Mouse (Mus musculus) heart, embryonic 14.5 days (tissue): ENCODE measurements at regions not wholly inside any gene's neighbourhood (a gene's known extent, or its start where the extent isn't known, plus 50 kb on each side); places are given as distances from the start of the nearest gene placed in this dataset.
"Not testable (repeated sequence)": the region's sequence is repeated elsewhere in the genome, so short reads cannot be mapped to it uniquely, and the experiment has no call there.

ENCODE experiments used
- ATAC-seq: fragments of 200-750 bp; cut with Nextera tagmentation; 2 replicates; pipeline ENCODE4 v1.8.0; 2017; ENCODE audit warnings: low read depth, moderate TSS enrichment; ENCODE audit not compliant: insufficient number of reproducible peaks, insufficient read depth, low FRiP score
- H3K27ac ChIP-seq, 2 experiments: fragments of 200-500 bp in 1 of 2; fragments of 300-500 bp in 1 of 2; sonication (generic) in 1 of 2; replicated peaks in 1 of 2; 2 replicates each; pipeline ENCODE4 v1.5.1; 2012 to 2014; ENCODE audit warnings: low read depth in 2 of 2, low read length in 2 of 2, control low read depth in 1 of 2, mild to moderate bottlenecking in 1 of 2, mixed read lengths in 1 of 2; ENCODE audit not compliant: control insufficient read depth in 1 of 2, insufficient read depth in 1 of 2
- H3K27me3 ChIP-seq: fragments of 300-500 bp; sonication (generic); 2 replicates; pipeline ENCODE4 v1.6.1; 2014; ENCODE audit warnings: mild to moderate bottlenecking, low read length, control low read depth; ENCODE audit not compliant: control insufficient read depth, insufficient read depth
- H3K36me3 ChIP-seq: fragments of 300-500 bp; sonication (generic); 2 replicates; pipeline ENCODE4 v1.6.1; 2014; ENCODE audit warnings: mild to moderate bottlenecking, control low read depth, low read length, mixed read lengths; ENCODE audit not compliant: control insufficient read depth, insufficient read depth
- H3K4me1 ChIP-seq, 2 experiments: fragments of 200-500 bp in 1 of 2; fragments of 300-500 bp in 1 of 2; sonication (generic) in 1 of 2; 2 replicates each; pipeline ENCODE4 v1.6.1; 2012 to 2014; ENCODE audit warnings: low read length in 2 of 2, control low read depth in 1 of 2, mixed read lengths in 1 of 2; ENCODE audit not compliant: control insufficient read depth in 2 of 2, insufficient read depth in 2 of 2
- H3K4me2 ChIP-seq: fragments of 300-500 bp; sonication (generic); 2 replicates; pipeline ENCODE4 v1.6.1; 2014; ENCODE audit warnings: mild to moderate bottlenecking, low read length
- H3K4me3 ChIP-seq, 2 experiments: fragments of 200-500 bp in 1 of 2; fragments of 300-500 bp in 1 of 2; sonication (generic) in 1 of 2; 2 replicates each; pipeline ENCODE4 v1.5.1; 2012 to 2014; ENCODE audit warnings: low read length in 2 of 2, mild to moderate bottlenecking in 2 of 2, control low read depth in 1 of 2, low read depth in 1 of 2, moderate library complexity in 1 of 2; ENCODE audit not compliant: control insufficient read depth in 1 of 2, insufficient read depth in 1 of 2
- H3K9ac ChIP-seq: fragments of 300-500 bp; sonication (generic); 2 replicates; pipeline ENCODE4 v1.6.1; 2014; ENCODE audit warnings: mild to moderate bottlenecking, low read length
- H3K9me3 ChIP-seq: fragments of 300-500 bp; sonication (generic); 2 replicates; pipeline ENCODE4 v1.6.1; 2016; ENCODE audit warnings: low read length, control low read depth; ENCODE audit not compliant: control insufficient read depth
- WGBS: fragments of 180-500 bp; shearing (Covaris S2); extraction: QIAGEN DNeasy Blood & Tissue Kit; methylation state at CpG from one replicate; pipeline ENCODE4 v1.1.7; 2014; 5-methylcytosine and 5-hydroxymethylcytosine counted together

GRCm38 (mm10) chr10:38704762-38705130 lies 116.8 kb downstream of the Rfpl4b start:
- not testable (repeated sequence) for H3K4me1 ChIP-seq, H3K9me3 ChIP-seq, H3K36me3 ChIP-seq, H3K4me3 ChIP-seq, H3K27ac ChIP-seq, ATAC-seq, H3K4me2 ChIP-seq, H3K27me3 ChIP-seq, H3K9ac ChIP-seq
- WGBS, result 64% methylated on average over 1 of the region's 1 CpGs

DNA sequence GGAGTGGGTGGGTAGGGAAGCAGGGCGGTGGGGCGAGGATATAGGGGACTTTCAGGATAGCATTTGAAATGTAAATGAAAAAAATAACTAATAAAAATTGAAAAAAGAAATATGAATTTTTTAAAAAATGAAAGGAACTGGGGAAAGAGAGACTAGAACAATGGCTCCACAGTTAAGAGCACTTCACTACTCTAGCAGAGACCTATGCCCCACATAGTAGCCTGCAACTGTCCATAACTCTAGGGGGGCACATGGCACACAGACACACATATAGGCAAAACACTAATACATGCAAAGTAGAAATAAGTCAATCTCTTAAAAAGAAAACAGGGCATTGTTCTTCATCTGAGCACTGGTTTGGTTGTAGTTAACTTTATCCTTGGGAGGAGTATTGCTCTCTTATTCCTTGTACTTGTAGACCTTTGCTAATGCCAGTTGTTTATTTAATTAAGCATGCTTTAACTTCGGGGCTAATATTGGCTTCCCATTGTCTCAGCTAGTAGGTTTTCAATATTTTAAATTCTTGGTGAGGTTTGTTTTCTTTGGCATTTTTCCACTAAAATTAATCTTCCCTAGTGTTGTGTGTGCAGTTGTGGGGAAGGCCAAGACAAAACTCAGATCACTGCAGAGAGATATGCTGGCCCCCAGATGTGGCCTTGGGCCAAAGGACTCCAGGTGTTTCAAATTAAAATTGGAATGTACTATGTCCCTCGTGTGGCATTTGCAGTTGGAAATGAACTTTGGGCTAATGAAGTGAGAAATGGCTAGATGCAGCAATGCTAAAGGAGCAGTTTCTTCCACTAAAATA lies 117.4 kb downstream of the Rfpl4b start:
- Histone ChIP-seq H3K4me1 (no peaks in the 10 kb centered on the region), H3K9me3 (no peaks in the 10 kb centered on the region), H3K9ac (no peak overlapping the region), H3K4me3 (no peak overlapping the region), H3K27ac (no peak overlapping the region), H3K4me2 (no peak overlapping the region), H3K27me3 (no peaks in the 10 kb centered on the region), H3K36me3 (no peaks in the 10 kb centered on the region)
- WGBS, result 64% methylated on average over 4 of the region's 4 CpGs
- no peak for ATAC-seq

DNA sequence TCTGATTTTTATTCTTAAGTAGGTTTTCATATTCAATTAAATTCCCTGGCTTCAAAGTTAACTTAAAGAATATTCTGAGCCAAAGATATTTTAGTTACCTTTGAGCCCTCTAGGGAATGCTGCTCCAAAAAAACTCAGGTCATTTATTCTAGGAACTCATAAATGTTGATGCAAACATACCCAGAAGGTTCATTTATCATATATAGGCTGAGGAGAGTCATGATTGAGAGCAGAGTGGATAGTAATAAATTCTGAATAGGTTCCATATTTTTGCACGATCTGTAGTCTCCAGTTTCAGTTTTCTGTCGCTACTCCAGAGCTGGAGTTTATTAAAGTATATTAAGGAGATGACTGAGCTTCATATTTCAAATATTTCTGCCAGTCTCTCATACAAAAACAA lies 144.1 kb downstream of the Rfpl4b start:
- no peaks in the 10 kb centered on the region for H3K4me1 ChIP-seq
- H3K36me3 ChIP-seq, result no peaks in the 10 kb centered on the region
- no peak overlapping the region for H3K4me2 ChIP-seq
- WGBS, result 75% methylated on average over 2 of the region's 2 CpGs
- no peak overlapping the region for H3K4me3 ChIP-seq
- ATAC-seq, result no peak
- no peaks in the 10 kb centered on the region for H3K27me3 ChIP-seq
- H3K9me3 ChIP-seq, result no peaks in the 10 kb centered on the region
- no peak overlapping the region for H3K27ac ChIP-seq
- no peak overlapping the region for H3K9ac ChIP-seq

DNA sequence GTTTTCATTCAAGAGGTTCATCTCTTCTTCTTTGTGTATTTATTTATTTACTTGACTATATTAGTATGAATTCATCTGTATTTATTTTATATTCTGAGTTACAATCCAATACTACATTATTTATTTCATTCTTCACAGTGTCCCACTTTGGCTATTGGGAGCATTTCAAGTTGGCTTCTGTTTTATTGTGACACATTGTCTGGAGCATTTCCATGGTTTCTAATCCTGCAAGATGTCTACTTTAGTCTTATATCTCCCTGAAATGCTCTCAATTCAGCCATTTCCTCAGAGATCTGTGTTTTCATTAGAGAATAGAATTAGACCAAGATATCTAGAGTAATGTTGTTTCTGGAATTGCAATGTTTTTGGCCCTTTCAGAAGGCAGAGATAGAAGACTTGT lies 153.0 kb downstream of the Rfpl4b start:
- no peaks in the 10 kb centered on the region for H3K36me3 ChIP-seq
- no peak overlapping the region for H3K4me3 ChIP-seq
- ATAC-seq, result no peak
- H3K4me2 ChIP-seq, result no peak overlapping the region
- no peaks in the 10 kb centered on the region for H3K9me3 ChIP-seq
- H3K27ac ChIP-seq, result no peak overlapping the region
- H3K4me1 ChIP-seq, result no peaks in the 10 kb centered on the region
- no peaks in the 10 kb centered on the region for H3K27me3 ChIP-seq
- H3K9ac ChIP-seq, result no peak overlapping the region

- Histone ChIP-seq H3K9me3 (no peaks in the 10 kb centered on the region), H3K9ac (no peak overlapping the region), H3K4me1 (no peaks in the 10 kb centered on the region), H3K27me3 (no peaks in the 10 kb centered on the region), H3K27ac (no peak overlapping the region), H3K4me2 (no peak overlapping the region), H3K4me3 (no peak overlapping the region), H3K36me3 (no peaks in the 10 kb centered on the region)
- ATAC-seq, result no peak
Measured at GRCm38 (mm10) chr10:38667841-38668240, 153.7 kb downstream of the Rfpl4b start.

DNA sequence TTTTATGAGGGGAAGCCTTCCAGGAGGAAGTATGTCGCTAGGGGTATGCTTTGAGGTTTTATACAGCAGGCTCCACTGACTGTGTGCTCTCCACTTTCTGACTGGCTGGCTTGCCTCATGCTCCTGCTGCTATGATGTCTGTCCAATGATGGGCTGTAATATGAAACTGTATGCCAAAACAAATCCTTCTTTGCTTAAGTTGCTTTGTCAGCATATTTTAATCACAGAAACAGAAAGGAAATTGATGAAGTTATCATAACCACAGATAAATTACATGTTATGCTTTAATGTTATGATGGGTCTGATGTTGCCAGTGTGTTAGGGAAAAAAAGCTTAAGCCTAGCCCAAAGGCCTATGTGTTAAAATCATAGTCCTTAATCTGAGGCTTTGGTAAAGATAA lies 185.9 kb downstream of the Rfpl4b start:
- 78% methylated on average over 1 of the region's 1 CpGs for WGBS
- ATAC-seq, result no peak

DNA sequence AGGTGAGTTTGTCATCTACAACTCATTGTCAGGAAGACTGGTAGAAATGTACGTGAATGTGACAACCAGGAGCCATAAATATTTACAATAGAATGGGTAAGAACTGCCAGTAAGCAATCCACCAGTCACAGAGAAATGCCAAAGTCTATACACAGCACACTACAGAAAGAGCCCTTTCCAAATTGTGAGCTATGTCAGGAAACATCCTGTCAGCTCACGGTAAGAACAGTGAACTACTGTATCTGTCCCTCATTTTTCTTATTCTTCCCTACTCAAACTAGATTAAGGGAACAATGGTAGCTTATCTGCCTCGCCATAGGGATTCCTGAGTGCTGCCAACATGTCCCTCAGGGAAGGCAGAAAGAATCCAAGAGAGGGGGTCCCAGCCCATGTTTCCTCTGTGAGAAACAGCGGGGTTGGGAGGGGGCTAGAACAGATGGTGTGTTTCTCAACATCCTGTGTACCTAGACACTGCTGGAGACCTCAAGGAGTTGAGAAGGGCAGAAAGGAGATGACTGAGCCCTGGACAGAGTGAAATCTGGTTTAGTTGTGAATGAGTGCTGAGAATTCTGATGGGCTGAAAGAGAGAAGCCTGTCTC lies 191.6 kb downstream of the Rfpl4b start:
- ATAC-seq, result no peak
- Histone ChIP-seq H3K27ac (no peak overlapping the region), H3K4me1 (no peaks in the 10 kb centered on the region), H3K4me2 (no peak overlapping the region), H3K9ac (no peak overlapping the region), H3K9me3 (no peaks in the 10 kb centered on the region), H3K4me3 (no peak overlapping the region), H3K36me3 (no peaks in the 10 kb centered on the region), H3K27me3 (no peaks in the 10 kb centered on the region)
- 53% methylated on average over 4 of the region's 4 CpGs for WGBS

More for the DNA sequence above, 185.9 kb downstream of the Rfpl4b start:
- Histone ChIP-seq H3K36me3 (no peaks in the 10 kb centered on the region), H3K27me3 (no peaks in the 10 kb centered on the region), H3K4me2 (no peak overlapping the region), H3K4me1 (no peaks in the 10 kb centered on the region), H3K9me3 (no peaks in the 10 kb centered on the region), H3K4me3 (no peak overlapping the region), H3K27ac (no peak overlapping the region), H3K9ac (no peak overlapping the region)

DNA sequence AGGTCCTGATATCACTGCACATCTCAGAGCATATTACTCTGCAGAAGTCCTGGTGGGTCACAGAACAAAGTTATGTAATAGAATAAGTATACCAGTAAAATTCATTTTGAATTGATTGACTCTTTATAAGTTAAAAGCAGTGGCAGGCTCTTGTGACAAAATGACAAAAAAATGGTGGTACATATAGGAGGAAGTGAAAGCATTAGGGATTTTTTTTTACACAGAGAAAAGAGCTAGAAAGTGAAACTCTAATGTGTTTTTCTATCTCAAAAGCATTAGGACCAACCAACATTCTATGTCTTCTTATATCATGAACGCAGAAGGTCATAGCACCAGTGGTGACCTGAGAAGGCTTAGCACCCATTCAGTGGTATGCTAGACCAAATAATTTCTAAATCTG lies 198.2 kb downstream of the Rfpl4b start:
- Histone ChIP-seq H3K36me3 (no peaks in the 10 kb centered on the region), H3K4me2 (no peak overlapping the region), H3K9me3 (no peaks in the 10 kb centered on the region), H3K4me1 (no peaks in the 10 kb centered on the region), H3K27ac (no peak overlapping the region), H3K9ac (no peak overlapping the region), H3K4me3 (no peak overlapping the region), H3K27me3 (no peaks in the 10 kb centered on the region)
- 89% methylated on average over 1 of the region's 1 CpGs for WGBS
- ATAC-seq, result no peak
